Mouse (Mus musculus): ENCODE measurements around the gene Ctsk. TPM values are rescaled to one million over a fixed set of nuclear protein-coding genes. Genes with fewer than 3 reads are reported as not detected.

The Ctsk gene
- polyA plus RNA-seq (2012; rRNA removed): 0.81 and 0.85 TPM in 2 replicates

DNA sequence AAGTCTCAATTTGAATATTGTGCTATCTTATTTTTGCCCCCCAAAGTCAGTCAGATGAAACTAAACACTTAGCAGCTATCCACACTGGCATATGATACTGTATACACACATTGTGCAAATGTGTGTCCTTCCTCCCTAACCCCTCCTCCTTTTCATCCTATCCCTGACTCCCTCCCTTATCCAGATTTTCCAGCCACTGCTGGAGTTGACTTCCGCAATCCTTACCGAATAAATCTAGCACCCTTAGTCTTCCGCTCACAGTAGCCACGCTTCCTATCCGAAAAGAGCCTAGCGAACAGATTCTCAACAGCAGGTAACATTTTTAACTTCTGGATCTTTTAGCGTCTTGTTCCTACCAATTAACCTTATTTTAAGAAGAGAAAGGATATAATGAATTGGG is at the start of gene Ctsk:
TSS of gene Ctsk (plus strand) at position 233 of the 400 bp plus-strand sequence.
- WGBS: 80% methylated on average over 7 of the region's 7 CpGs
- TF ChIP-seq POLR2A (IDR thresholded peaks at IDR 0.05; ENCODE audit: low read depth, low read length) (no peak), CTCF (IDR thresholded peaks at IDR 0.05; ENCODE audit: extremely low read depth, insufficient read length, insufficient replicate concordance, low read depth, low read length) (no peak)
- no peak within 1 kb of the TSS for H3K4me3 ChIP-seq (ENCODE audit: low read depth, low read length)
- no peaks in the 10 kb centered on the region for H3K27me3 ChIP-seq (ENCODE audit: control insufficient read depth, insufficient read depth, low read length)
- H3K36me3 ChIP-seq (ENCODE audit: control insufficient read depth, insufficient read depth, low read length): peaks cover 22% of the 10 kb centered on the region
- no peaks in the 10 kb centered on the region for H3K4me1 ChIP-seq (ENCODE audit: control insufficient read depth, insufficient read depth, insufficient read length, low read length)
- H3K27ac ChIP-seq (ENCODE audit: insufficient read depth, low read depth, low read length): no peak within 1 kb of the TSS

DNA sequence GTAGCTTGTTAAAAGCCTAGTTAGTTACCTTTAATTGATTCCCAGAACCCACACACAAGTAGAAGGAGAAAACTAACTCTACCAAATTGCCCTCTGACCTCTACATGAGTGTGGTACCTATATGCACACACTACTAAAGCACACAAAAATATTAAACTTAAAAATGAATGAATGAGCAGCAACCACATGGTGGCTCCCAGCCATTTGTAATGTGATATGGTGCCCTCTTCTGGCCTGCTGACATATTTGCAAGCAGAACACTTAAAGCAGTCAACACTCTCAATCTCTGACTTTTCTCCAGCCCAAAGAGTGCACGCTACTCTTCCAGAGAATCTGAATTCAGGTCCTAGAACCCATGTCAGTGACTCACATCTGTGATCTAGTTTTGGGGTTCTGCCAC is 48.6 kb upstream of the Ctsk start:
- no peak overlapping the region for H3K4me3 ChIP-seq (ENCODE audit: low read depth, low read length)
- no peak for TF ChIP-seq CTCF (IDR thresholded peaks at IDR 0.05; ENCODE audit: extremely low read depth, insufficient read length, insufficient replicate concordance, low read depth, low read length)
- TF ChIP-seq POLR2A (IDR thresholded peaks at IDR 0.05; ENCODE audit: low read depth, low read length): no peak
- H3K36me3 ChIP-seq (ENCODE audit: control insufficient read depth, insufficient read depth, low read length): peaks cover 27% of the 10 kb centered on the region
- WGBS: 40% methylated on average over 1 of the region's 1 CpGs
- H3K27ac ChIP-seq (ENCODE audit: insufficient read depth, low read depth, low read length): no peak overlapping the region
- no peaks in the 10 kb centered on the region for H3K27me3 ChIP-seq (ENCODE audit: control insufficient read depth, insufficient read depth, low read length)
- no peaks in the 10 kb centered on the region for H3K4me1 ChIP-seq (ENCODE audit: control insufficient read depth, insufficient read depth, insufficient read length, low read length)

DNA sequence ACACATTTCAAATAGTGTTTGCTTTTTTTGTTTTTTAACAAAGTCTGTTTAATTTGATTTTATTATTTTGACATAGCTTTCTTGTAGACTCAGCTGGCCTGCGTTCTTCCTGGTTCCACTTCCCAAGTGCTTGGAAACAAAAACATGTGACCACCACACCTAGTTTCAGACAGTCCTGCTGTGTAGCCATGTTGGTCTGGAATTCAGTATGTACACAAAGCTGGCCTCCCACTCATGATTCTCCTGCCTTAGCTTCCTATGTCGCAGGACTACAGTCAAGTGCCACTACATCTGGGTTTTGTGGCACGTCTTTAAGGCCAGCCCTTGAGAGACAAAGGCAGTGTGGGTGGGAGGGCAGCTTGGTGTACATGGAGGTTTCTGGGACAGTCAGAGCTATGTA is 48.1 kb upstream of the Ctsk start:
- Histone ChIP-seq H3K4me3 (ENCODE audit: low read depth, low read length) (no peak overlapping the region), H3K36me3 (ENCODE audit: control insufficient read depth, insufficient read depth, low read length) (peaks cover 27% of the 10 kb centered on the region), H3K27me3 (ENCODE audit: control insufficient read depth, insufficient read depth, low read length) (no peaks in the 10 kb centered on the region), H3K4me1 (ENCODE audit: control insufficient read depth, insufficient read depth, insufficient read length, low read length) (no peaks in the 10 kb centered on the region), H3K27ac (ENCODE audit: insufficient read depth, low read depth, low read length) (no peak overlapping the region)
- 95% methylated on average over 3 of the region's 3 CpGs for WGBS
- TF ChIP-seq CTCF (IDR thresholded peaks at IDR 0.05; ENCODE audit: extremely low read depth, insufficient read length, insufficient replicate concordance, low read depth, low read length) (no peak), POLR2A (IDR thresholded peaks at IDR 0.05; ENCODE audit: low read depth, low read length) (no peak)

DNA sequence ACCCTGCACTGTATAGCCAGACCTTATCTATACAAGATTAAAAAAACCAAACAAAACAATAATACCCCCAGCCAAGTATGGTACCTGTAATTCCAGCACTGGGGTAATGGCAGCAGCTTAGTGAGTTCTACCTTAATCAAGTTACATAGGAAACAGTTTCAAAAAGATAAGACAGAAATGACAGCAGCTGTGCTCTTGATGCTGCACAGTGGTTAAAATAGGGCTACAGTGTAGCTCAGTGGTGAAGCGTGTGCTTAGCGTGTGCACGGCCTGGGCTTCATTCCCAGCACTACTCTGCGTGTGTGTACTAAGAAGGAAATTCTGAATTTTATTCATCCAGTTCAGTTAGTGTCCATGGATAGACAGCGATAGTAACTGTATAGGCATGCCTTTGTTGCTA is 42.7 kb upstream of the Ctsk start:
- Histone ChIP-seq H3K27ac (ENCODE audit: insufficient read depth, low read depth, low read length) (no peak overlapping the region), H3K4me3 (ENCODE audit: low read depth, low read length) (no peak overlapping the region), H3K36me3 (ENCODE audit: control insufficient read depth, insufficient read depth, low read length) (peaks cover 27% of the 10 kb centered on the region), H3K27me3 (ENCODE audit: control insufficient read depth, insufficient read depth, low read length) (no peaks in the 10 kb centered on the region), H3K4me1 (ENCODE audit: control insufficient read depth, insufficient read depth, insufficient read length, low read length) (no peaks in the 10 kb centered on the region)
- TF ChIP-seq POLR2A (IDR thresholded peaks at IDR 0.05; ENCODE audit: low read depth, low read length): no peak
- no peak for TF ChIP-seq CTCF (IDR thresholded peaks at IDR 0.05; ENCODE audit: extremely low read depth, insufficient read length, insufficient replicate concordance, low read depth, low read length)
- WGBS: 95% methylated on average over 5 of the region's 5 CpGs

DNA sequence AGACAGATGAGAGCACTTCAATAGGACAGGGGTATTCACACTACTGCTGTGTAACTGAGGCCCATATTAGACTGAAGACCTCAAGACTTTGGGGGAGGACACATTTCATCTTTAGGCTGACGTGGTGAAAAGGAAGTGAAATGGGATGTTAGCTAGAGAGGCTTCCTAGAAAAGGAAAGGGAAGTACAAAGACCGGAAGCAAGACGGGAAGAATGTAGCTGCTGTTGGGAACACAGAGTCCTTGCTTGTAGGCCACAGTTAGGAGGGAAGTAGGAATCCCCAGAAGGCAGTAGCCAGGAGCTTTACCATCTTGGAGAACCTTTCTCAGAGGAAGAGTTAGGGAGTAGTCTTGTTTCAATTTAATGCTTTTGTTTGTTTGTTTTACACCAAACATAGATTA is 41.3 kb upstream of the Ctsk start:
- Histone ChIP-seq H3K4me1 (ENCODE audit: control insufficient read depth, insufficient read depth, insufficient read length, low read length) (no peaks in the 10 kb centered on the region), H3K27me3 (ENCODE audit: control insufficient read depth, insufficient read depth, low read length) (no peaks in the 10 kb centered on the region), H3K4me3 (ENCODE audit: low read depth, low read length) (no peak overlapping the region), H3K27ac (ENCODE audit: insufficient read depth, low read depth, low read length) (no peak overlapping the region), H3K36me3 (ENCODE audit: control insufficient read depth, insufficient read depth, low read length) (peaks cover 22% of the 10 kb centered on the region)
- no peak for TF ChIP-seq CTCF (IDR thresholded peaks at IDR 0.05; ENCODE audit: extremely low read depth, insufficient read length, insufficient replicate concordance, low read depth, low read length)
- TF ChIP-seq POLR2A (IDR thresholded peaks at IDR 0.05; ENCODE audit: low read depth, low read length): no peak
- 67% methylated on average over 3 of the region's 3 CpGs for WGBS

DNA sequence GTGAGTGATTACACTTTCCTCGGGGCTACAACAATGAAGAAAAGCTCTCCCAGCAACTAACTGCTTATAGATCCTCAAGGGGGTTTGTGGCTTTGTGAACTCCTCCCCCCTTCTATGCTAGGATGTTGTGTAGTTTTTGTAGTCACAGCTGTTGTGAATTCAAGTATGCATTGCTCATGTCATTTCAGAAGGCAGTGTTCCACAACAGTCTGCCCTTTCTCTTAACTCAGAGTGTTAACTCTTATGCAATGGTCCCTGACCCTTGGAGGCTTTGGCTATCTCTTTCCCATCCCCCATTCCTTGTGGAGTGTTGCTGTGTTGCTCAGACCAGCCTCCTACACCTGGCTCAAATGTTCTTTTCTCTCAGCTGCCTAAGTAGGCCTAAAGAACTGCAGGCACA is 39.7 kb upstream of the Ctsk start:
- 77% methylated on average over 1 of the region's 1 CpGs for WGBS
- peaks cover 18% of the 10 kb centered on the region for H3K36me3 ChIP-seq (ENCODE audit: control insufficient read depth, insufficient read depth, low read length)
- no peaks in the 10 kb centered on the region for H3K27me3 ChIP-seq (ENCODE audit: control insufficient read depth, insufficient read depth, low read length)
- H3K4me1 ChIP-seq (ENCODE audit: control insufficient read depth, insufficient read depth, insufficient read length, low read length): no peaks in the 10 kb centered on the region
- H3K27ac ChIP-seq (ENCODE audit: insufficient read depth, low read depth, low read length): no peak overlapping the region
- TF ChIP-seq CTCF (IDR thresholded peaks at IDR 0.05; ENCODE audit: extremely low read depth, insufficient read length, insufficient replicate concordance, low read depth, low read length): no peak
- no peak for TF ChIP-seq POLR2A (IDR thresholded peaks at IDR 0.05; ENCODE audit: low read depth, low read length)
- H3K4me3 ChIP-seq (ENCODE audit: low read depth, low read length): no peak overlapping the region

DNA sequence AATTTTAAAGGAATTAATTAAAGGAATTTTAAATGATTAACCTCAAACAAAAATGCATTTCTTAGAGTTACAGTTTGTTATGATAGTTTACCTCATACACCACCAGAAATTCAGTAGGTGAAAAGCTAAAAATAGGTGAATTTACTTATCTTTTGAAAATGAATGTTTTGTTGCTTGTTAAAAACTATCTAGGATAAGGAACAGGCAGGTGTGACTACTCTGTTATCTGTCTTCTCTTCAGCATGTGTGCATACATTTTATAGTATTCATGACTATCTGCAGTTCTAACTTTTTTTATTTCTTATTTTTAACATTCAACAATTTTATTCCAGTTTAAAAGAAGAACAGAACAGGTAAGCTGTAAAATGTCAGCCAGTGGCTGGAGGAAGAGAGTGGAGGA is 35.2 kb upstream of the Ctsk start:
- H3K4me1 ChIP-seq (ENCODE audit: control insufficient read depth, insufficient read depth, insufficient read length, low read length): no peaks in the 10 kb centered on the region
- no peak overlapping the region for H3K4me3 ChIP-seq (ENCODE audit: low read depth, low read length)
- peaks cover 27% of the 10 kb centered on the region for H3K36me3 ChIP-seq (ENCODE audit: control insufficient read depth, insufficient read depth, low read length)
- no peak for TF ChIP-seq POLR2A (IDR thresholded peaks at IDR 0.05; ENCODE audit: low read depth, low read length)
- no peak for TF ChIP-seq CTCF (IDR thresholded peaks at IDR 0.05; ENCODE audit: extremely low read depth, insufficient read length, insufficient replicate concordance, low read depth, low read length)
- H3K27me3 ChIP-seq (ENCODE audit: control insufficient read depth, insufficient read depth, low read length): no peaks in the 10 kb centered on the region
- H3K27ac ChIP-seq (ENCODE audit: insufficient read depth, low read depth, low read length): no peak overlapping the region

DNA sequence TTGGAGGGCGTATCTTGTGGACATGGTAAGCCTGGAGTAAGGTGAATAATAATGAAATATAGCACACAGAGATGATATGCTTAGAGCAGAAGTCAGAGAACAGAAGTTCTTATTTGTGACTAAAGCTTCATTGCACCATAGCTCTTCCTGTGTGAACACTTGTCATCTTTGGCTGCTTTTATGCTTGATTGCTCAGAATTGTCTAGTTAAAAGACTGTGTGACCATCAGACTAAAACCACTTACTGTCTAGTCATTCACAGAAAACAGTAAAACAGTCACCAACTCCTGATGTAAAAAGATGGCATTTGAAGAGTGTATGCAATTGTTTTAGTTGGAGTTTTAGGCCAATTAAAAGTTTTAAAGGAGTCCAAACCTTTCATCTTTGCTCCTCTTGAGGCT is 20.1 kb upstream of the Ctsk start:
- Histone ChIP-seq H3K27me3 (ENCODE audit: control insufficient read depth, insufficient read depth, low read length) (no peaks in the 10 kb centered on the region), H3K36me3 (ENCODE audit: control insufficient read depth, insufficient read depth, low read length) (peaks cover 56% of the 10 kb centered on the region), H3K4me3 (ENCODE audit: low read depth, low read length) (no peak overlapping the region), H3K4me1 (ENCODE audit: control insufficient read depth, insufficient read depth, insufficient read length, low read length) (no peaks in the 10 kb centered on the region), H3K27ac (ENCODE audit: insufficient read depth, low read depth, low read length) (no peak overlapping the region)
- WGBS: 92% methylated on average over 1 of the region's 1 CpGs
- no peak for TF ChIP-seq CTCF (IDR thresholded peaks at IDR 0.05; ENCODE audit: extremely low read depth, insufficient read length, insufficient replicate concordance, low read depth, low read length)
- TF ChIP-seq POLR2A (IDR thresholded peaks at IDR 0.05; ENCODE audit: low read depth, low read length): no peak
